Mouse (Mus musculus) cerebellum, adult 9-11 months (tissue): ENCODE measurements around the gene Tnks1bp1.
A peak's percentile ranks its signal among the peaks of the same experiment; 100 is the strongest.

Experiments used
- DNase-seq: peaks from one replicate; pipeline ENCODE4 v3.0.0; 2022

The Tnks1bp1 gene

GRCm38 (mm10) chr2:85043623-85044022 lies 4.2 kb upstream of the Tnks1bp1 start:
- DNase-seq, result no peak

- no peak for DNase-seq
Measured at GRCm38 (mm10) chr2:85046222-85046621, 1.6 kb upstream of the Tnks1bp1 start.

- peak; percentile 65 for DNase-seq
Measured at GRCm38 (mm10) chr2:85047081-85047480, 741 bp upstream of the Tnks1bp1 start.

GRCm38 (mm10) chr2:85048168-85048751 lies 438 bp downstream of the Tnks1bp1 start:
- peak; percentile 83 for DNase-seq

DNA sequence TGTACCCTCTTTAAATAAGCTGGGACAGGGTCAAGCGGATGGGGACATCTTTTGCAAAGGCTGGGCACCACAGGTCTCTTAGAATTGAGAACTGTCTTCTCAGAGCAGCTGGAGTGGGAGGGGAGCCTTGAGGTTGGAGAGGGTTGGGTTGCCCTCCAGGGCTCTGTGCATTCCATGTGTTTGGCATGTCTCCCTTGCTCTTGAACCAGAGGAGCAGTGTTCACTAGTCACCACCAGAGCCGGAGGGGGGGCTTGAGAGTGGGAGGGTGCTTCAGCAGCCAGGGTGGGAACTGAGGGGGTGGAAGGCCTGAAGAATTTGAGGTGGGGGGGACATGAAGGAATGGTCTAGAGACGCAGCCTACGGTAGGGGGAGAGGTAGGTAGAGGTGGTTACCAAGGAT lies 1.5 kb downstream of the Tnks1bp1 start:
- peak; percentile 60 for DNase-seq

DNA sequence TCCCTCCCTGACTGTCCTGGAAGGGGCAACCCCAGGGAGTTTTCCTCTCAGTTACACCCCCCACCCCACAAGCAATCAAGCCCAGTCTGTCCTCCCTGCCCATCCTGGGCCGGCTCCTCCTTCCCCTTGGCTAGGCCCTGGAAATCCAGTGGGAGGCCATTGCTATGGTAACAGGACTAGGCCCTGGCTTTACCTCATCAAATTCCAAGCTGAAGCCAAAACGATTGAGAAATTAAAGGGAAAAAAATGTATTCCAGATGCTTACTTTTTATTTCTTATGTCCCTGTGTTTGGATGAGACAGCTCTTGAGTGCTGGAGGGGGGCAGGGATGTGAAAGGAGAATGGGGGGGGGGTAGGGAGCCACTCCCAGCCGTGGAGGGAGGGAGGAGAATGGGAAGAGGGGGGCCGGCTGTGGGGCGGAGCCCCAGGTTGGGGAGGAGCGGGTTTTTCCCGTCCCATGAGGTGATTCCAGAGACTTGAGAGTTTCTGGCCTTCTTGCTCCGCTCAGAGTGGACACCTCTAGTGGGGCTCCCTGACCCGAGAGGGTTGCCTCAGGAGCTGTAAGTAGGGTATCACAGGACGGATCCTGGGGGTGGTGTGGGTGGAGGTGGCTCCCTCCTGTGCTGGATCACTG lies 2.3 kb downstream of the Tnks1bp1 start:
- peak; percentile 54 for DNase-seq

GRCm38 (mm10) chr2:85050746-85051145 lies 2.9 kb downstream of the Tnks1bp1 start:
- DNase-seq, result peak; percentile 42

DNA sequence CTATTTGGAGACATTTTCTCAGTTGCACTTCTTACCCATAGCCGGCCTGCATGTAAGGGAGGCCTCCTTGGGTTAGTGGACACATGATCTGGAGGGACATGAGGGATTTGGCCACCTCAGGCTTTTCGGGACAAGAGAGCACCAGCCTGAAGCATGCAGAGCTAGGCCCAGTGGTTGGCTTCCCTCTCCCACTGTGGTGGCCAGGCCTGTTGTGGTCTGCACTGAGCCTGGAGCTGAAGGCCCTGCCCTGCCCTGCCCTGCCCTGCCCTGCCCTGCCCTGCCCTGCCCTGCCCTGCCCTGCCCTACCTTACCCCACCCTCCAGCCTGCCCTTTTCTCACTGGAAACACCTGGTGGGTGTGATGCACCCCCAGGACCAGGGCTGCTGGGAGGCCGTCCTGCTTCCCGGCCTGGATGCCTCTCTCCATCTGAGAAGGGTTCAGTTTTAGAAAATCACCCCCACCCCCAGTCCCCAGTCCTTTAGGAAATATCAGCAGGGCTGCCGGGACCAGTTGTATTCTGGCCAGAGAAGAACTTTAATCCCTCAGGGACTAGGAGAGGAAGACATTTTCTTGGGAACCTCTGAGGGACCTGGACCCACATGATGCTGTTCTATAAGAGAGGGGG lies 5.5 kb downstream of the Tnks1bp1 start:
- no peak for DNase-seq

GRCm38 (mm10) chr2:85056711-85057110 lies 8.9 kb downstream of the Tnks1bp1 start:
- no peak for DNase-seq

GRCm38 (mm10) chr2:85059677-85060076 lies 11.9 kb downstream of the Tnks1bp1 start:
- no peak for DNase-seq

DNA sequence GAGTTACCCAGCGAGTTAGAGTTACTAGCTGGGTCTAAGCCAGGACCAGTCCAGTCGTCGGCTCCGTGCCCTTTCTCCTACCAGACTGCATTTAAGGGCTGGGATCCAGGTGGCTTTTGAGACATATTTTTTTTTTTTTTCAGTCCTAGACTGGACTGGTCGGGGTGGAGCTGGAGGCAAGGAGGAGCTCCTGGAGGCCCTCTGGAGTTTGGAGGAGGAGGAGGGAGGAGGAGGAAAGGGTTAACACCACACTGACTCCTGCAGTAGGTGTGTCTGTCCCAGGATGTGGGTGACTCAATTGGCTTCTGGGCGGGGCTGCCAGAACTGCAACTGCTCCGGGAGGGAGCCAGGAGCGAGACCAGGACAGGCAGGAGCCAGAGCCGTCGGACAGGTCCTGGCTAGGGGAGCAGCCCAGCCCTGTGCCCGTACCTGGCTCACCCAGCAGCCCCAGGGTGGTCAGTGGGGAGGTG lies 12.8 kb downstream of the Tnks1bp1 start:
- no peak for DNase-seq

- DNase-seq, result no peak
Measured at GRCm38 (mm10) chr2:85061107-85061541, 13.3 kb downstream of the Tnks1bp1 start.

- DNase-seq, result no peak
Measured at GRCm38 (mm10) chr2:85065141-85065875, 17.5 kb downstream of the Tnks1bp1 start.

- no peak for DNase-seq
Measured at GRCm38 (mm10) chr2:85066937-85067336, 19.1 kb downstream of the Tnks1bp1 start.

- DNase-seq, result no peak
Measured at GRCm38 (mm10) chr2:85067903-85068625, 20.2 kb downstream of the Tnks1bp1 start.

DNA sequence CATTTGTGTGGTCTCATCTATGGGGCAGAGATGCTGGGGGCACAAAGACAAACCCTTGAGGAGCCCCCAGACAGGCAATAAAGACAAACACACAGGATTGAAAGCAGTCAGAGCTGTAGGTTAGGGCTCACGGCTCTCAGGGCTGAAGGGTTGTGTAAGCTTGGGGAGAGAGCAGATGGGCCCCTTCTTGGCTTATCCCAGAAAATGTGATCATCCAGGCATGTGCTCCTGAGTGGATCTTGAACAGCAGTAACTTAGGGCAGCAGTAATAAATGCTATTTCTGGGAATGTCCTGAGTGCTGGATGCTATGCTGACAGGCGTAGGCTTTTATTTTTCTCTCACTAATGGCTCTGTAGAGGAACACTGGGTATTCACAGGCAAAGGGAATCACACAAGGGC lies 20.8 kb downstream of the Tnks1bp1 start:
- DNase-seq, result no peak

DNA sequence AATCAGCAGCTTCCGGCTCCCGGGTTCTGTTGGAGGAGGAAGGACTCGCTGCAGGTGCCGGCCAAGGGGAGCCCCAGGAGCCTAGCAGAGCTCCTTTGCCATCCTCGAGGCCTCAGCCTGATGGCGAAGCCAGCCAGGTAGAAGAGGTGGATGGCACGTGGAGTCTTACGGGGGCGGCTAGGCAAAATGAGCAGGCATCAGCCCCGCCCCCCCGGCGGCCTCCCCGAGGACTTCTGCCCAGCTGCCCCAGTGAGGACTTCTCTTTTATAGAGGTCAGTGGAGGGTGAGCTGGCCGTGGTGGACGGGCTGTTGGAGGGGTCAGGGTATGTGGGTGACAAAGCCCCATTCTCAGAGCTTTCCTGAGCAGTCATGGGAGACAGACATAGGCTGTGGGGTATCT lies 22.3 kb downstream of the Tnks1bp1 start:
- no peak for DNase-seq

GRCm38 (mm10) chr2:85071921-85072320 lies 24.1 kb downstream of the Tnks1bp1 start:
- DNase-seq, result no peak

DNA sequence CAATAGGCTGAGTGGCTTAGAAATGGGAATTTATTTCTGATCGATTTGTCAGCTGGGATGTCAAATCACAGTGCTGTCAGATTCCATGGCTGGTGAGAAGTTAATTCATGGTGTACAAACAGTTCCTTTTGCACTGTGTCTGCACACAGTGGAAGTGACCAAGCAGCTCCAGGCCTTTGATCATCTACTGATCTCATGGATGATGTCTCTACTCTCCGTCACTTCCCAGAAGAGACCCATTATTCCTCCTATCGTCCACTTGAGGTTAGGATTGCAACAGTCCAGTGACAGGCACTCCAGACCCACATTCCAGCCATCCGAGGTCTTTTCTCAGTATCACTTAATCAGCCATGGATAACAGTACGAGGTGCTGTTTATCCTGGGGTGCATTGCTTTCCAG lies 25.9 kb downstream of the Tnks1bp1 start:
- DNase-seq, result no peak

- no peak for DNase-seq
Measured at GRCm38 (mm10) chr2:85088716-85089646, 41.2 kb downstream of the Tnks1bp1 start.

- DNase-seq, result no peak
Measured at GRCm38 (mm10) chr2:85091325-85091724, 43.5 kb downstream of the Tnks1bp1 start.

DNA sequence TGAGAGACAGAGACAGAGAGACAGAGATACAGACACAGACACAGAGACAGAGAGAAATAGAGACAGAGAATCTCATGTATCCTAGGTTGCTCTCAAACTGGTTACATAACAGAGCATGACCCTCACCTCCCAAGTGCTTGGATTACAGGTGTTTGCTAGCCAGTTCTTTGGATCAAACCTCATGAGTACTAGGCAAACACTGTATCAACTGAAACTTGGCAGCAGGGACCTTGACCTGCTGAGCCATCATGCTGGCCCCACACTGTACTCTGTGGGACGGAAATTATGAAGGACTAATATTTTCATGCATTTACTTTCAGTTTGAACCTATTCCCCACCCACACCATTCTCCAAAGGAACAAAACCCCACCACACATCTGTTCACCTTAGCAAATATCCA lies 45.6 kb downstream of the Tnks1bp1 start:
- DNase-seq, result no peak
